Mouse (Mus musculus): ENCODE measurements around the gene Ppm1h.

- TF ChIP-seq EP300 (IDR thresholded peaks at IDR 0.05; ENCODE audit: low read depth) (no peak), CTCF (IDR thresholded peaks at IDR 0.05; ENCODE audit: low read depth) (no peak)
Observed at GRCm38 (mm10) chr10:122716739-122717474, 38.3 kb downstream of the Ppm1h start.
